Mouse (Mus musculus): ENCODE data around the gene Dctn2.
A peak's percentile ranks its signal among the peaks of the same experiment; 100 is the strongest.

- TF ChIP-seq CTCF (IDR thresholded peaks at IDR 0.05 in 2 of 3, conservative IDR thresholded peaks at IDR 0.05 in 1 of 3; ENCODE audit: control insufficient read depth in 1 of 3, insufficient read depth in 1 of 3, low read depth in 2 of 3, low read length in 3 of 3, poor library complexity in 1 of 3, severe bottlenecking in 1 of 3) (no peak), UBTF (IDR thresholded peaks at IDR 0.05; ENCODE audit: borderline replicate concordance, insufficient read depth, low read depth, low read length) (no peak), POLR2A (IDR thresholded peaks at IDR 0.05; ENCODE audit: control insufficient read depth in 1 of 2, insufficient read depth in 1 of 2, low read depth in 1 of 2, low read length in 2 of 2, poor library complexity in 1 of 2) (0 out of 4 replicates have a peak, but pooled peaks of 1 of the 2 experiments have one; percentile 24), USF2 (IDR thresholded peaks at IDR 0.05; ENCODE audit: borderline replicate concordance in 1 of 2, insufficient read depth in 1 of 2, low read depth in 1 of 2, low read length in 2 of 2) (peak in 1 of 2 experiments; percentile 67; a peak in 1 of 4 replicates), MAFK (IDR thresholded peaks at IDR 0.05; ENCODE audit: borderline replicate concordance, low read depth, low read length) (no peak), KAT2A (conservative IDR thresholded peaks at IDR 0.05; ENCODE audit: low read depth, low read length) (no peak), GABPA (IDR thresholded peaks at IDR 0.05; ENCODE audit: low read depth, low read length) (no peak), ZC3H11A (IDR thresholded peaks at IDR 0.05; ENCODE audit: low read depth, low read length) (no peak)
These were observed 51.1 kb downstream of the Dctn2 start for GRCm38 (mm10) chr10:127317277-127317676.

Data from MEL (cell line).